Mouse (Mus musculus): Measurements from ENCODE around the gene Tmem81.

DNA sequence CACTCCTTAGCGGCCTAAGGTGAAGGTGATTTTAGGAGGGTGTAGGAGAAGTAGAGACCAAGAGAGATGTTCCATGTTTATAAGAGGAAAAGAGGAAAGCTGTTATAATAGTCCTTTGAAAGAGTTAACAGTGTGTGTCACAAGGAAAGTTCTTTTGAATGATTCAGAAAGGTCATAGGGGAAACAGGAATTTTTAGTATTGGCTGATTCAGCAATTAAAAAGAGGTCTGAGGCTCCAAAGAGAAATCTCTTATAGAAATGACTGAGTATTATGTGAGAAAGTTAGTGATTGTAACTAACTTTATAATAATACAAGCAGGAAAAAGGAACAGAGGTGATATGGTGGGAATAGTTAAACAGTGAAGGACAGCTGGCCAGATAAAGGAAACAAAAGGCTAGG is 26.6 kb upstream of the Tmem81 start:
- TF ChIP-seq POLR2A (IDR thresholded peaks at IDR 0.05; ENCODE audit: borderline replicate concordance, extremely low read depth, low read depth, low read length) (no peak), CTCF (IDR thresholded peaks at IDR 0.05; ENCODE audit: insufficient read depth, low read length) (no peak)

Measured in lung, adult 2 months (tissue).